Mouse (Mus musculus) layer of hippocampus, adult 9-10 months (tissue): Measurements from ENCODE around the gene Tanc2.

Experiments used
- DNase-seq: peaks from one replicate; pipeline ENCODE4 v3.0.0; 2022; ENCODE audit warnings: low spot score

The Tanc2 gene

GRCm38 (mm10) chr11:105955815-105956430 lies 366.1 kb downstream of the Tanc2 start:
- no peak for DNase-seq

- no peak for DNase-seq
Measured at GRCm38 (mm10) chr11:105957501-105957900, 367.7 kb downstream of the Tanc2 start.

- DNase-seq, result no peak
Measured at GRCm38 (mm10) chr11:105958566-105958965, 368.8 kb downstream of the Tanc2 start.

- DNase-seq, result no peak
Measured at GRCm38 (mm10) chr11:105959355-105959754, 369.6 kb downstream of the Tanc2 start.

GRCm38 (mm10) chr11:105964691-105965090 lies 374.9 kb downstream of the Tanc2 start:
- DNase-seq, result no peak

DNA sequence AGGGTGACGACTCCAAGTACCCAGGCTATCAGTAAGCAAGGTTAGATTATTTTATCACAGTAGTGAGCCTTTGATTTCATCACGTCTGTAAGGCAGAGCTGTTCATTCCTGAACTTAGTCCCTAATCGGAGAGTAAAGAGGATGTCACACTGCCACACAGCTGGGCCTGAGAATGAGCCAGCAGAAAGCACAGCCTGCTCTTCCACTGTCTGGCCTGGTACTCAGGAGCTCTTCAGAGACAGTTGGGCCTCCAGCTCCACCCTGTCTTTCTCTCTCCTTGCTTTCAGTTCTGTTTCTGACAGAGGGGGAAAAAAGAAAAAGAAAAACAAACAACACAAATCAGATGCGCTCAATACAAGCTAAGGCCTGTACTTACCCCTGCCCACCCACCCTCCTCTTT lies 376.5 kb downstream of the Tanc2 start:
- DNase-seq, result no peak

GRCm38 (mm10) chr11:105967741-105968574 lies 378.2 kb downstream of the Tanc2 start, which contains the start of gene Ace:
Ace (plus strand) TSS chr11:105967945.
- DNase-seq, result no peak

DNA sequence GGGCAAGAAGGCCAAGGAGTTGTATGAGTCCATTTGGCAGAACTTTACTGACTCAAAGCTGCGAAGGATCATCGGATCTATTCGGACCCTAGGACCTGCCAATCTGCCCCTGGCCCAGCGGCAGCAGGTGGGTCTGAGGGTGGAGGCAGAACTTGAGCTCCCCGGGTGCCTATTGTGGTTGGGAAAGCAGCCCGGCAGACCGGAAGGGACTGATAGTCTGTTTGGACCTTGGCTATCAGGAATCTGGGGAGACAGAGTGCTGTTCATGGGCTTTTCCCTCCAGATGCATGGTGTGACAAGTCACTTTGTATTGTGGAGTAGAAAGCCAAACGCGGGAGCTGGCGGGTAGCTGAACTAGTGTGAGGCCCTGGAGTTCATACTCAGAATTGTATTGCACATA lies 379.2 kb downstream of the Tanc2 start:
- no peak for DNase-seq

GRCm38 (mm10) chr11:105969516-105969915 lies 379.7 kb downstream of the Tanc2 start:
- no peak for DNase-seq

- DNase-seq, result no peak
Measured at GRCm38 (mm10) chr11:105974593-105974992, 384.8 kb downstream of the Tanc2 start.

DNA sequence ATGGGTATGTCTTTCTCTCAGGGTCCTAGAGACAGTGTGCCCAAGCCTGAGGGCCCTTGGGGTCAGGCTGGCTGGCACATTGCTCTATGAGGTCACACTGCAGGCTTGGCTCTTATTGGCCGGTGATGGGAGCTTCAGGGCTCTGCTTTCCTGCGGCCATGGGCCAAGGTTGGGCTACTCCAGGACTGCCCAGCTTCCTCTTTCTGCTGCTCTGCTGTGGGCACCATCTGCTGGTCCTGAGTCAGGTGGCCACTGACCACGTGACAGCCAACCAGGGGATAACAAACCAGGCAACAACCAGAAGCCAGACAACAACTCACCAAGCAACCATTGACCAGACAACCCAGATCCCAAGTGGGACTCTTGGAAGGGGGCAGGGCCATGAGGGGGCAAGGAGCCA lies 385.3 kb downstream of the Tanc2 start:
- DNase-seq, result no peak

DNA sequence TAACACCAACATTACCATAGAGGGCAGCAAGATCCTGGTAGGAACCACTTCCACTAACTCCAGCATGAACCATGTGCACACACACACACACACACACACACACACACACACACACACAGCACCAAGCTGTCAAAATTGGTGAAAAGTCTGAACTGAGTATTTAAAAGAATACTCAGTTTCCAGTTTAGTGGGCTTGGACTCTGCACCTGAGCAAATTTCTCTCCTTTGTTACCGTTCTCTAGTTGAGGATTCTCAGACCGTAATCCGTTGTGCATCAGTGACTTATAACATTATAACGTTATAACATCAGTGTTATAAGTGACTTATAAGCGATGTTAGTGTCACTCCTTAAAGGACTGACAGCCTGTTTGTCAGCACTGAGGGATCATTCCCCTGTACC lies 385.9 kb downstream of the Tanc2 start:
- DNase-seq, result no peak

- DNase-seq, result no peak
Measured at GRCm38 (mm10) chr11:105978232-105978631, 388.4 kb downstream of the Tanc2 start.

- no peak for DNase-seq
Measured at GRCm38 (mm10) chr11:105978634-105979033, 388.8 kb downstream of the Tanc2 start.
